Mouse (Mus musculus) liver, embryonic 14.5 days (tissue): ENCODE measurements at regions not wholly inside any gene's neighbourhood (a gene's known extent, or its start where the extent isn't known, plus 50 kb on each side); places are given as distances from the start of the nearest gene placed in this dataset.

ENCODE experiments used
- CTCF ChIP-seq: IDR thresholded peaks from 2 replicates; pipeline ENCODE4 v1.5.1; 2016; ENCODE audit warnings: antibody characterized with exemption, low read depth, control low read depth
- EP300 ChIP-seq: IDR thresholded peaks from 2 replicates; pipeline ENCODE4 v1.6.1; 2016; ENCODE audit warnings: antibody characterized with exemption, low read depth

DNA sequence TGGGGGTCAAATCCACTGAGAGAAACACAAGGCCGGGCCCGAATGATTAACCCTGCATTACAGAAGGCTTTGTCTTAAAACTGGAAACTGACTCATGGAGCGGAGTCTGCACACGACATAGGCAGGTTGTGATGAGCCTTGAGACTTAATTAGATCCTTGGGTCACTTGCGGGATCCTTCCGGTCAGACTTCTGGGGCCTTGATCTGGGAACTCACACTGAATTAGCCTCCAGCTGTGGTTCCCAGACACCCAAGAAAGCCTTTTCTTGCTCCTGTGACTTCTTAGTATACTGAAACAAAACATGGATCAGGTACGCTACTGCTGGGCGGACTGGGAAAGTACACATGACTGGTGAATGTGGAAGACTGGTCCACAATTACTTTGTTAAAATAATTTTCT, 1015.8 kb downstream of the Adgrl2 start:
- TF ChIP-seq CTCF (no peak), EP300 (no peak)
